Mouse (Mus musculus) layer of hippocampus, adult 8-10 months (tissue): ENCODE data around the gene Mpeg1. TPM values are rescaled to one million over a fixed set of nuclear protein-coding genes. Genes with fewer than 3 reads are reported as not detected.

Experiments used
- DNase-seq, 2 experiments: peaks; one replicate each; pipeline ENCODE4 v3.0.0; 2022; ENCODE audit warnings: low spot score in 2 of 2
- total RNA-seq, 4 experiments: library from RNA; stranded (reverse); gene quantifications; 2 replicates each; pipeline ENCODE4 v1.2.4; 2022

The Mpeg1 gene
- total RNA-seq, 4 experiments from 2014 or later = 7.5 to 158 (median 61.7) TPM

- DNase-seq = no peak
Measured at GRCm38 (mm10) chr19:12464674-12465073, 4.1 kb downstream of the Mpeg1 start.

- no peak for DNase-seq
Measured at GRCm38 (mm10) chr19:12465530-12466144, 5.1 kb downstream of the Mpeg1 start.

- DNase-seq = peak; percentile 64 to 70
Measured at GRCm38 (mm10) chr19:12466204-12466603, 5.6 kb downstream of the Mpeg1 start.

- no peak for DNase-seq
Measured at GRCm38 (mm10) chr19:12467436-12467835, 6.9 kb downstream of the Mpeg1 start.

- no peak for DNase-seq
Measured at GRCm38 (mm10) chr19:12471866-12472265, 11.3 kb downstream of the Mpeg1 start.

- no peak for DNase-seq
Measured at GRCm38 (mm10) chr19:12472381-12472976, 11.9 kb downstream of the Mpeg1 start.

GRCm38 (mm10) chr19:12473201-12473641 lies 12.6 kb downstream of the Mpeg1 start:
- DNase-seq = no peak

- no peak for DNase-seq
Measured at GRCm38 (mm10) chr19:12473951-12474350, 13.4 kb downstream of the Mpeg1 start.

- DNase-seq = peak; percentile 86 to 91
Measured at GRCm38 (mm10) chr19:12475380-12476250, 15.0 kb downstream of the Mpeg1 start.

- DNase-seq = no peak
Measured at GRCm38 (mm10) chr19:12476721-12477270, 16.2 kb downstream of the Mpeg1 start.

GRCm38 (mm10) chr19:12478369-12478768 lies 17.8 kb downstream of the Mpeg1 start:
- DNase-seq = no peak

GRCm38 (mm10) chr19:12483782-12484181 lies 23.2 kb downstream of the Mpeg1 start:
- DNase-seq = no peak

GRCm38 (mm10) chr19:12484210-12484609 lies 23.6 kb downstream of the Mpeg1 start:
- no peak for DNase-seq

- no peak for DNase-seq
Measured at GRCm38 (mm10) chr19:12485223-12485622, 24.6 kb downstream of the Mpeg1 start.

GRCm38 (mm10) chr19:12485631-12486030 lies 25.1 kb downstream of the Mpeg1 start:
- DNase-seq = no peak

- DNase-seq = no peak
Measured at GRCm38 (mm10) chr19:12486875-12487274, 26.3 kb downstream of the Mpeg1 start.

- DNase-seq = no peak
Measured at GRCm38 (mm10) chr19:12487511-12488204, 27.1 kb downstream of the Mpeg1 start.

GRCm38 (mm10) chr19:12488205-12488966 lies 27.8 kb downstream of the Mpeg1 start:
- DNase-seq = no peak

- no peak for DNase-seq
Measured at GRCm38 (mm10) chr19:12488969-12489674, 28.5 kb downstream of the Mpeg1 start.
